Comparison of ENCODE assay signal across 26 mouse cellular contexts in the genomic region with DNA sequence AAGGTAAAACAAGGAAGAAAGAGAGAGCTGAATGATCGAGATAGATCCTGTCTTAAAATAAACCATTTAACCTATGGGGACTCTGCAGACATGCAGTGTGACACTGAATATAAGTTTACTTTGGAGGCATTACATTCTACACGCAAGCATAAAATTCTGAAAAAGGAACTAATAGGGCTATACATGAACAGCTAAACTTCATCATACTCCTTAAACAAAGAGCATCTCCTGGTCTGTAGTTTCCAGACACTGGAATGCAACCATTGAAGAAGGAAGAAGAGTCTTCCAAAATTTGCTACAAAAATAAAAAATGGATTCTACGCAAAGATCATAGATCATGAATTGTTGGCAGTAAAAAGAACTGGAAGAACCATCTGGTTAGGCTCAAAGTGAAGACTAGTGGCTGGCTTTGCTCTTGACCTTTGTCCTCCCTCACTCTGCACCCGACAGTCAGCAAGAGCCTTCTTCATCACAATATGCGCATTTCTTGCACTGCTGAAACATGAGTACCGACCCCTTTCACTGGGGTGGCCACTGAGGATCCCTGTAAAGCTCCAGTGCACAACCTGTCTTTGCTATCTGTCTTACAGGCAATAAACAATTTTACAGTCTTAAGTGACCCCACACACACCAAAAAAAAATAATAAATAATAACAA.
DNase-seq lines count a peak whose midpoint lies in the region; ATAC-seq and TF ChIP-seq lines count a peak whose summit lies in the region.
"Had no signal": no experiment of that assay in that cellular context is flagged by ENCODE, and none has a peak within 500 bp of the region (broad histone marks: within the 10 kb centered on the region; RNA-seq: fewer than 3 reads in every experiment).

No protein-coding gene starts in this region.

- ATAC-seq in lung, embryonic 14.5 days (ENCODE audit: insufficient read depth), result no peak
- ATAC-seq in intestine, embryonic 16.5 days, result peak; percentile 55
- ATAC-seq in kidney, embryonic 15.5 days (replicated peaks; ENCODE audit: low FRiP score), result peak; percentile 66
- ATAC-seq: hindbrain, postnatal 0 days; liver, postnatal 0 days had no signal

- no peak for TF ChIP-seq CTCF in lung, embryonic 14.5 days (IDR thresholded peaks at IDR 0.05; ENCODE audit: low read depth)

- WGBS in lung, embryonic 14.5 days, result 59% methylated on average over 6 of the region's 6 CpGs
- WGBS in intestine, embryonic 16.5 days, result 56% methylated on average over 6 of the region's 6 CpGs
- 47% methylated on average over 6 of the region's 6 CpGs for WGBS in kidney, embryonic 15.5 days

- peaks cover 4% of the 10 kb centered on the region for H3K4me1 ChIP-seq in lung, embryonic 14.5 days (ENCODE audit: insufficient read depth)
- H3K4me1 ChIP-seq in intestine, embryonic 16.5 days (ENCODE audit: control insufficient read depth, insufficient read depth, low read length), result no peaks in the 10 kb centered on the region
- H3K4me1 ChIP-seq in kidney, embryonic 15.5 days, result peaks cover 12% of the 10 kb centered on the region; the same call in 1 of the 2 replicates
- H3K4me1 ChIP-seq: heart, embryonic 10.5 days; hindbrain, embryonic 10.5 days; neural tube, embryonic 13.5 days had no signal

- no peaks in the 10 kb centered on the region for H3K9me3 ChIP-seq in lung, embryonic 14.5 days (ENCODE audit: low read depth, low read length)
- H3K9me3 ChIP-seq in intestine, embryonic 16.5 days (ENCODE audit: control insufficient read depth, low read length), result no peaks in the 10 kb centered on the region
- no peaks in the 10 kb centered on the region for H3K9me3 ChIP-seq in kidney, embryonic 15.5 days (replicated peaks)
- H3K9me3 ChIP-seq: embryonic facial prominence, embryonic 12.5 days; forebrain, embryonic 13.5 days; heart, embryonic 10.5 days; hindbrain, embryonic 10.5 days; neural tube, embryonic 13.5 days had no signal

- no peak overlapping the region for H3K4me2 ChIP-seq in lung, embryonic 14.5 days
- H3K4me2 ChIP-seq in intestine, embryonic 16.5 days (ENCODE audit: low read depth, low read length), result no peak overlapping the region
- H3K4me2 ChIP-seq in kidney, embryonic 15.5 days, result no peak overlapping the region
- H3K4me2 ChIP-seq: neural tube, embryonic 13.5 days had no signal

- no peaks in the 10 kb centered on the region for H3K27me3 ChIP-seq in lung, embryonic 14.5 days (ENCODE audit: insufficient read depth, low read length)
- H3K27me3 ChIP-seq in intestine, embryonic 16.5 days (replicated peaks; ENCODE audit: control insufficient read depth, insufficient read depth, low read length), result no peaks in the 10 kb centered on the region
- H3K27me3 ChIP-seq in kidney, embryonic 15.5 days, result no peaks in the 10 kb centered on the region
- H3K27me3 ChIP-seq: embryonic facial prominence, embryonic 12.5 days; forebrain, embryonic 13.5 days had no signal

- no peak overlapping the region for H3K4me3 ChIP-seq in lung, embryonic 14.5 days (ENCODE audit: low read depth, low read length)
- no peak overlapping the region for H3K4me3 ChIP-seq in intestine, embryonic 16.5 days (ENCODE audit: low read length)
- H3K4me3 ChIP-seq in kidney, embryonic 15.5 days (replicated peaks), result no peak overlapping the region
- H3K4me3 ChIP-seq: embryonic facial prominence, embryonic 12.5 days; erythroblast, embryonic 14.5 days; forebrain, embryonic 13.5 days; heart, embryonic 10.5 days; hindbrain, embryonic 10.5 days; neural tube, embryonic 13.5 days had no signal

- no peak overlapping the region for H3K9ac ChIP-seq in lung, embryonic 14.5 days
- no peak overlapping the region for H3K9ac ChIP-seq in intestine, embryonic 16.5 days (ENCODE audit: low read depth, low read length)
- no peak overlapping the region for H3K9ac ChIP-seq in kidney, embryonic 15.5 days
- H3K9ac ChIP-seq: embryonic facial prominence, embryonic 12.5 days; forebrain, embryonic 13.5 days; liver, postnatal 0 days; neural tube, embryonic 13.5 days had no signal

- no peaks in the 10 kb centered on the region for H3K36me3 ChIP-seq in lung, embryonic 14.5 days (ENCODE audit: insufficient read depth)
- H3K36me3 ChIP-seq in intestine, embryonic 16.5 days (ENCODE audit: control insufficient read depth, insufficient read depth, low read length), result no peaks in the 10 kb centered on the region
- H3K36me3 ChIP-seq in kidney, embryonic 15.5 days, result no peaks in the 10 kb centered on the region
- H3K36me3 ChIP-seq: embryonic facial prominence, embryonic 12.5 days; heart, embryonic 10.5 days; hindbrain, embryonic 10.5 days; neural tube, embryonic 13.5 days had no signal

- DNase-seq in lung, embryonic 14.5 days, result peak; percentile 21
- no peak for DNase-seq in lung, postnatal 25 days (ENCODE audit: low spot score)
- peak; percentile 53 to 61 for DNase-seq in kidney, postnatal 4 days
- DNase-seq in gastrocnemius, postnatal 10 days, result no peak
- DNase-seq in heart, adult 9 months (ENCODE audit: low spot score in 2 of 2), result no peak
- DNase-seq: adrenal gland, adult 2 months; B cell, adult 2 months; cerebellum, adult 2 months; cerebellum, postnatal 36 days; gastrocnemius, postnatal 36 days; layer of hippocampus, postnatal 36 days; left cerebral cortex, postnatal 4 days; liver; liver, postnatal 0 days; lung, postnatal 14 days; right cerebral cortex, adult 18-20 months had no signal

- no peak overlapping the region for H3K27ac ChIP-seq in lung, embryonic 14.5 days (ENCODE audit: low read depth)
- H3K27ac ChIP-seq in intestine, embryonic 16.5 days (ENCODE audit: low read length), result no peak overlapping the region
- H3K27ac ChIP-seq in kidney, embryonic 15.5 days, result 0 out of 2 replicates have a peak overlapping the region, but pooled peaks have one; percentile 32
- H3K27ac ChIP-seq: embryonic facial prominence, embryonic 12.5 days; forebrain, embryonic 13.5 days; heart, embryonic 10.5 days; hindbrain, embryonic 10.5 days; hindbrain, postnatal 0 days; layer of hippocampus, adult 2 months; neural tube, embryonic 13.5 days had no signal

Comparison
In these comparisons a context has a peak if more than half of its experiments do, and no peak if none do; other contexts are left out.
1. DNase-seq: peak in lung, embryonic 14.5 days (single experiment) and kidney, postnatal 4 days (2 of 2); none in lung, postnatal 25 days (single experiment), gastrocnemius, postnatal 10 days (single experiment) and heart, adult 9 months (0 of 2).